Mouse (Mus musculus) CH12.LX (cell line): ENCODE results near the gene Hk1. TPM values are rescaled to one million over a fixed set of nuclear protein-coding genes. Genes with fewer than 3 reads are reported as not detected.

Experiments used
- DNase-seq: peaks from one replicate; pipeline ENCODE4 v3.0.0-alpha.2; 2013; ENCODE audit errors: extremely low read depth
- H3K27ac ChIP-seq: 2 replicates; pipeline ENCODE4 v1.5.1; 2012; ENCODE audit warnings: low read depth, mild to moderate bottlenecking, control low read depth, moderate library complexity; ENCODE audit not compliant: insufficient read depth
- H3K27me3 ChIP-seq: replicated peaks from 2 replicates; pipeline ENCODE3; 2012; ENCODE audit warnings: inconsistent platforms
- H3K36me3 ChIP-seq, 2 experiments: replicated peaks in 1 of 2; 2 replicates each; pipeline versions ENCODE3 to v1.6.1; 2012; ENCODE audit warnings: inconsistent platforms in 1 of 2, low read length in 1 of 2, mild to moderate bottlenecking in 1 of 2, mixed read lengths in 1 of 2, moderate library complexity in 1 of 2; ENCODE audit not compliant: control insufficient read depth in 1 of 2, insufficient read depth in 1 of 2
- H3K4me1 ChIP-seq, 2 experiments: 2 replicates each; pipeline ENCODE4 v1.6.1; 2012; ENCODE audit warnings: inconsistent platforms in 1 of 2, moderate library complexity in 1 of 2; ENCODE audit not compliant: insufficient read depth in 2 of 2, control insufficient read depth in 1 of 2
- H3K4me2 ChIP-seq: 2 replicates; pipeline ENCODE4 v1.6.1; 2012; ENCODE audit warnings: low read depth, mild to moderate bottlenecking, control low read depth; ENCODE audit not compliant: poor library complexity, insufficient read depth, severe bottlenecking
- H3K4me3 ChIP-seq, 3 experiments: fragments of 150-350 bp in 1 of 3; sonication (generic) in 1 of 3; replicated peaks in 1 of 3; 2 replicates each; pipeline versions ENCODE3 to v1.5.1; 2011 to 2012; ENCODE audit warnings: low read depth in 2 of 3, low read length in 2 of 3, mild to moderate bottlenecking in 2 of 3, moderate library complexity in 2 of 3, control low read depth in 1 of 3, improper control_type of control experiment in 1 of 3, inconsistent platforms in 1 of 3, mixed read lengths in 1 of 3; ENCODE audit not compliant: poor library complexity in 1 of 3
- H3K79me2 ChIP-seq: replicated peaks from 2 replicates; pipeline ENCODE4 v1.6.1; 2012; ENCODE audit warnings: mild to moderate bottlenecking, moderate library complexity; ENCODE audit not compliant: control insufficient read depth, poor library complexity, insufficient read depth, severe bottlenecking; ENCODE audit errors: extremely low read depth
- H3K9ac ChIP-seq: 2 replicates; pipeline ENCODE4 v1.6.1; 2012; ENCODE audit warnings: low read depth, mild to moderate bottlenecking, control low read depth, moderate library complexity; ENCODE audit not compliant: insufficient read depth
- H3K9me3 ChIP-seq: replicated peaks from 2 replicates; pipeline ENCODE3; 2012; ENCODE audit warnings: low read length, inconsistent platforms, mixed read lengths
- CHD1 ChIP-seq: IDR thresholded peaks from 2 replicates; pipeline ENCODE4 v1.6.1; 2012; ENCODE audit warnings: low read depth, low read length, improper control_type of control experiment, inconsistent platforms
- CHD2 ChIP-seq: IDR thresholded peaks from 2 replicates; pipeline ENCODE4 v1.6.1; 2011; ENCODE audit warnings: low read length, improper control_type of control experiment
- CTCF ChIP-seq, 2 experiments: IDR thresholded peaks in 1 of 2; conservative IDR thresholded peaks in 1 of 2; 2 replicates each; pipeline ENCODE4 v1.5.1; 2011 to 2012; ENCODE audit warnings: low read depth in 2 of 2, low read length in 2 of 2, improper control_type of control experiment in 1 of 2, inconsistent platforms in 1 of 2, mild to moderate bottlenecking in 1 of 2, moderate library complexity in 1 of 2
- E2F4 ChIP-seq: IDR thresholded peaks from 2 replicates; pipeline ENCODE4 v1.6.1; 2011; ENCODE audit warnings: low read depth, low read length, improper control_type of control experiment; ENCODE audit not compliant: insufficient replicate concordance
- GABPA ChIP-seq: IDR thresholded peaks from 2 replicates; pipeline ENCODE4 v1.6.1; 2012; ENCODE audit warnings: low read depth, low read length, improper control_type of control experiment, inconsistent platforms; ENCODE audit not compliant: insufficient replicate concordance
- HCFC1 ChIP-seq: IDR thresholded peaks from 2 replicates; pipeline ENCODE4 v1.6.1; 2012; ENCODE audit warnings: low read depth, mild to moderate bottlenecking, inconsistent platforms, low read length, improper control_type of control experiment
- IRF4 ChIP-seq: IDR thresholded peaks from 2 replicates; pipeline ENCODE4 v1.6.1; 2014; ENCODE audit warnings: low read depth, mild to moderate bottlenecking, inconsistent platforms, low read length, improper control_type of control experiment
- JUN ChIP-seq: IDR thresholded peaks from 2 replicates; pipeline ENCODE4 v1.6.1; 2011; ENCODE audit warnings: low read depth, mild to moderate bottlenecking, low read length, improper control_type of control experiment, moderate library complexity; ENCODE audit not compliant: insufficient read depth
- KAT2A ChIP-seq: IDR thresholded peaks from 2 replicates; pipeline ENCODE4 v1.6.1; 2012; ENCODE audit warnings: low read length, improper control_type of control experiment, inconsistent platforms; ENCODE audit not compliant: insufficient replicate concordance
- MAFK ChIP-seq: IDR thresholded peaks from 2 replicates; pipeline ENCODE4 v1.6.1; 2011; ENCODE audit warnings: low read length, improper control_type of control experiment; ENCODE audit not compliant: insufficient replicate concordance
- MAX ChIP-seq: IDR thresholded peaks from 2 replicates; pipeline ENCODE4 v1.6.1; 2011; ENCODE audit warnings: low read length, improper control_type of control experiment
- MEF2A ChIP-seq: IDR thresholded peaks from 2 replicates; pipeline ENCODE4 v1.6.1; 2014; ENCODE audit warnings: low read depth, mild to moderate bottlenecking, inconsistent platforms, low read length, improper control_type of control experiment, borderline replicate concordance
- MXI1 ChIP-seq: IDR thresholded peaks from 2 replicates; pipeline ENCODE4 v1.6.1; 2011; ENCODE audit warnings: mild to moderate bottlenecking, low read depth, low read length, improper control_type of control experiment
- NRF1 ChIP-seq: IDR thresholded peaks from 2 replicates; pipeline ENCODE4 v1.6.1; 2014; ENCODE audit warnings: low read depth, mild to moderate bottlenecking, inconsistent platforms, low read length, improper control_type of control experiment, moderate library complexity
- POLR2A ChIP-seq: IDR thresholded peaks from 2 replicates; pipeline ENCODE4 v1.6.1; 2011; ENCODE audit warnings: low read depth, mild to moderate bottlenecking, improper control_type of control experiment, low read length
- RAD21 ChIP-seq: IDR thresholded peaks from 2 replicates; pipeline ENCODE4 v1.6.1; 2011; ENCODE audit warnings: low read depth, mild to moderate bottlenecking, low read length, improper control_type of control experiment, moderate library complexity
- RCOR1 ChIP-seq: conservative IDR thresholded peaks from 2 replicates; pipeline ENCODE4 v1.6.1; 2012; ENCODE audit warnings: low read depth, mild to moderate bottlenecking, inconsistent platforms, low read length, improper control_type of control experiment
- SIN3A ChIP-seq: IDR thresholded peaks from 2 replicates; pipeline ENCODE4 v1.6.1; 2012; ENCODE audit warnings: low read length, improper control_type of control experiment, inconsistent platforms
- SMC3 ChIP-seq: IDR thresholded peaks from 2 replicates; pipeline ENCODE4 v1.6.1; 2011; ENCODE audit warnings: low read depth, low read length, improper control_type of control experiment
- TBP ChIP-seq: conservative IDR thresholded peaks from 2 replicates; pipeline ENCODE4 v1.6.1; 2011; ENCODE audit warnings: low read depth, low read length, improper control_type of control experiment
- TCF12 ChIP-seq: IDR thresholded peaks from 2 replicates; pipeline ENCODE4 v1.6.1; 2014; ENCODE audit warnings: low read depth, mild to moderate bottlenecking, inconsistent platforms, low read length, improper control_type of control experiment
- USF1 ChIP-seq: IDR thresholded peaks from 2 replicates; pipeline ENCODE4 v1.6.1; 2014; ENCODE audit warnings: low read depth, mild to moderate bottlenecking, inconsistent platforms, low read length, improper control_type of control experiment
- USF2 ChIP-seq: conservative IDR thresholded peaks from 2 replicates; pipeline ENCODE4 v1.6.1; 2011; ENCODE audit warnings: low read depth, low read length, improper control_type of control experiment
- ZC3H11A ChIP-seq: IDR thresholded peaks from 2 replicates; pipeline ENCODE4 v1.6.1; 2012; ENCODE audit warnings: low read depth, mild to moderate bottlenecking, inconsistent platforms, low read length, improper control_type of control experiment
- ZKSCAN1 ChIP-seq: IDR thresholded peaks from 2 replicates; pipeline ENCODE4 v1.6.1; 2012; ENCODE audit warnings: low read depth, inconsistent platforms, low read length, improper control_type of control experiment, borderline replicate concordance
- ZMIZ1 ChIP-seq: IDR thresholded peaks from 2 replicates; pipeline ENCODE4 v1.6.1; 2012; ENCODE audit warnings: low read depth, mild to moderate bottlenecking, inconsistent platforms, low read length, improper control_type of control experiment
- ZNF384 ChIP-seq: IDR thresholded peaks from 2 replicates; pipeline ENCODE4 v1.6.1; 2012; ENCODE audit warnings: low read depth, low read length, improper control_type of control experiment, inconsistent platforms
- dilution Hi-C: fragments of 300-500 bp; cut with MboI; formaldehyde crosslinking; loops from 2 replicates; pipeline ENCODE4 v1.14.3; 2020; ENCODE audit warnings: low sequenced_read_pairs; ENCODE audit not compliant: extremely low pct_unique_long_range_greater_than_20kb, extremely low pct_ligation_motif_present
- in situ Hi-C: fragments of 300-500 bp; cut with MboI; formaldehyde crosslinking; loops from 3 replicates; pipeline ENCODE4 v1.14.3; 2019; ENCODE audit warnings: low sequenced_read_pairs, low pct_ligation_motif_present, low pct_unique_long_range_greater_than_20kb, mixed read lengths
- polyA plus RNA-seq: library from polyadenylated mRNA; unstranded; fragments of >175 nt; gene quantifications from 2 replicates; pipeline ENCODE4 v1.2.1, GENCODE M21; 2012; ENCODE audit warnings: low read depth; ENCODE audit not compliant: insufficient read length
- total RNA-seq, 2 experiments: library from RNA; depleted of rRNA; stranded (reverse); fragments of 300-350 nt in 1 of 2; fragments of >200 nt in 1 of 2; gene quantifications; 2 replicates each; pipeline ENCODE4 v1.2.3; 2012 to 2014

Hk1 gene
- total and polyA plus RNA-seq, 3 experiments, result 9.3 to 30.1 (median 23.4) TPM

GRCm38 (mm10) chr10:62225839-62226238 lies 153.9 kb downstream of the Hk1 start:
- Histone ChIP-seq H3K9ac (no peak overlapping the region), H3K27ac (no peak overlapping the region), H3K9me3 (no peaks in the 10 kb centered on the region), H3K79me2 (no peaks in the 10 kb centered on the region), H3K4me3 (no peak overlapping the region), H3K27me3 (peaks cover 55% of the 10 kb centered on the region), H3K4me2 (no peak overlapping the region), H3K36me3 (no peaks in the 10 kb centered on the region), H3K4me1 (peaks cover 3 to 4% of the 10 kb centered on the region in 2 experiments; a peak in 1 of 4 replicates)
- DNase-seq, result no peak
- TF ChIP-seq MAX (no peak), IRF4 (no peak), ZNF384 (no peak), E2F4 (no peak), ZKSCAN1 (no peak), HCFC1 (no peak), USF2 (no peak), GABPA (no peak), NRF1 (no peak)
- dilution Hi-C loops, result no loop called here
- in situ Hi-C loops, result no loop called here

GRCm38 (mm10) chr10:62224231-62224630 lies 155.5 kb downstream of the Hk1 start:
- H3K4me2 ChIP-seq, result no peak overlapping the region
- H3K4me1 ChIP-seq, result no peaks in the 10 kb centered on the region
- H3K27ac ChIP-seq, result no peak overlapping the region
- H3K9me3 ChIP-seq, result no peaks in the 10 kb centered on the region
- H3K4me3 ChIP-seq, result no peak overlapping the region
- dilution Hi-C loops, result no loop called here
- no peaks in the 10 kb centered on the region for H3K36me3 ChIP-seq
- in situ Hi-C loops, result no loop called here
- peaks cover 53% of the 10 kb centered on the region for H3K27me3 ChIP-seq
- no peak for DNase-seq
- no peak overlapping the region for H3K9ac ChIP-seq
- TF ChIP-seq ZC3H11A, result no peak
- TF ChIP-seq CTCF (conservative IDR thresholded peaks at IDR 0.05 in 1 of 2, IDR thresholded peaks at IDR 0.05 in 1 of 2; ENCODE audit: low read depth in 2 of 2, low read length in 2 of 2), result no peak
- no peak for TF ChIP-seq ZNF384
- TF ChIP-seq JUN, result no peak
- no peak for TF ChIP-seq CHD1
- TF ChIP-seq GABPA, result no peak
- no peak for TF ChIP-seq POLR2A
- no peak for TF ChIP-seq MEF2A
- no peak for TF ChIP-seq SMC3
- TF ChIP-seq MAFK, result no peak
- no peak for TF ChIP-seq SIN3A
- no peak for TF ChIP-seq TBP
- no peak for TF ChIP-seq MXI1
- no peak for TF ChIP-seq ZMIZ1
- no peak for TF ChIP-seq USF1
- TF ChIP-seq RCOR1, result no peak
- no peak for TF ChIP-seq RAD21
- TF ChIP-seq KAT2A, result no peak
- no peak for TF ChIP-seq TCF12
- no peak for TF ChIP-seq CHD2
- no peaks in the 10 kb centered on the region for H3K79me2 ChIP-seq
